Mouse (Mus musculus): ENCODE results near the gene Vmn2r-ps159.
"Not testable (repeated sequence)": the region's sequence is repeated elsewhere in the genome, so short reads cannot be mapped to it uniquely, and the experiment has no call there.

- TF ChIP-seq CTCF (IDR thresholded peaks at IDR 0.05; ENCODE audit: control insufficient read depth, insufficient read depth, low read length); POLR2A (IDR thresholded peaks at IDR 0.05; ENCODE audit: borderline replicate concordance, control insufficient read depth, low read depth, low read length): not testable (repeated sequence)
Observed at GRCm38 (mm10) chr4:156341601-156342504, 10.9 kb downstream of the Vmn2r-ps159 start.
